Mouse (Mus musculus) ES-E14 (cell line): ENCODE results near the gene Il1a.

Source experiments
- CHD2 ChIP-seq: IDR thresholded peaks from 2 replicates; pipeline ENCODE4 v1.6.1; 2014; ENCODE audit warnings: mild to moderate bottlenecking, low read depth, low read length, inconsistent platforms
- HCFC1 ChIP-seq: IDR thresholded peaks from 2 replicates; pipeline ENCODE4 v1.6.1; 2012; ENCODE audit warnings: low read length, inconsistent platforms, borderline replicate concordance; ENCODE audit not compliant: insufficient read depth
- MAFK ChIP-seq: IDR thresholded peaks from 2 replicates; pipeline ENCODE4 v1.6.1; 2014; ENCODE audit warnings: mild to moderate bottlenecking, low read depth, low read length, inconsistent platforms; ENCODE audit not compliant: insufficient read depth
- ZC3H11A ChIP-seq: IDR thresholded peaks from 2 replicates; pipeline ENCODE4 v1.6.1; 2012; ENCODE audit warnings: low read depth, mild to moderate bottlenecking, inconsistent platforms, low read length, borderline replicate concordance
- ZNF384 ChIP-seq: IDR thresholded peaks from 2 replicates; pipeline ENCODE4 v1.6.1; 2012; ENCODE audit warnings: low read depth, low read length, inconsistent platforms

- no peak for TF ChIP-seq MAFK
- no peak for TF ChIP-seq ZNF384
- no peak for TF ChIP-seq HCFC1
- peak; percentile 99 for TF ChIP-seq ZC3H11A
- no peak for TF ChIP-seq CHD2
These were observed 51.1 kb downstream of the Il1a start for GRCm38 (mm10) chr2:129258475-129259211.
